Mouse (Mus musculus) ovary, adult 2 months (tissue): ENCODE results near the gene Olfr308. TPM values are rescaled to one million over a fixed set of nuclear protein-coding genes. Genes with fewer than 3 reads are reported as not detected.

Experiments used
- polyA plus RNA-seq: library from polyadenylated mRNA; depleted of rRNA; stranded (reverse); fragments of >200 nt; gene quantifications from 2 replicates; pipeline ENCODE4 v1.2.3, GENCODE M21; 2012; rRNA removed

Olfr308 gene
- polyA plus RNA-seq = not detected in 2 replicates

GRCm38 (mm10) chr7:86325530-86325929 is at the start of gene Olfr308:
Olfr308 (minus strand) TSS chr7:86325630.

GRCm38 (mm10) chr7:86366828-86367227 is 41.4 kb upstream of the Olfr308 start, which contains the start of gene Olfr305:
Olfr305 (minus strand) TSS chr7:86366928.

DNA sequence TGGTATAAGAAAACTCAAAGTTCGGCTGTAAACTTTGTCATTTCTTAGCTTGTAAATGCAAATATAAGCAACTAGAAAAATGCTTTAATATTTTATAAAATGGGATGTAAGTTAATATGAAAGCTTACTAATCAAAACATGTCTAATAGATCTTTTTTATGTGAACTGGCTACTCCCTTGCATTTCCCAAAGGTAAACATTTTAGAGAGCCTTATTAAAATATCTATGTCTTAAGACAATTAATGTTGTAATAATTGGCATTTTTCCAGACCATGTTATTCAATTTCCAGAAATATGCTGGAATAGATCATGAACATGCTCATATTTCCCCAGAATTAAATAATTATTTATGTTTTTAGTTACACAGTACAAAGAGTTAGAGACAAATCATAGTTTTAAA is 12.1 kb upstream of the Olfr308 start, which contains the start of gene Olfr307:
Olfr307 (minus strand) TSS at position 101 of the 400 bp plus-strand sequence.

GRCm38 (mm10) chr7:86313608-86314007 is 11.8 kb downstream of the Olfr308 start, which contains the start of gene Olfr309:
Olfr309 (minus strand) TSS chr7:86313708.

DNA sequence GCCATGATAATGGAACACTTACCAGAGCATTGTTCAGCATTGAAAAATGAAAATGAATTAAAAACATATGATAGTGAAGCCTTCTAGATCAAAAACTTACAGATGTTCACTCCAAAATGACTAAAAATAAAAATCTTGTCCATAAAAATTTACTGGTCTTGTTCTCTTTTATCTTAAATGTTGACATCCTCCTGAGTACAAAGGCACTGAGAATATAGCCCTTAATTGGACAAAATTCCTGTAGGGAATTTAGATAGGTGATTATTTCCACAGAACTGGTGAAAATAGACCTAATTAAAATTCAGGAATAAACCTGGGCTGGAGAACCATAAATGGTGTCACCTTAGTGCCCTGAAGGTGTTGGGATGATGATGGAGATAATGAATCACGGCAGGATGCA is 48.4 kb downstream of the Olfr308 start, which contains the start of gene Olfr310:
Olfr310 (minus strand) TSS at position 101 of the 400 bp plus-strand sequence.

Other genes starting within 250 kb of the Olfr308 start
- not detected in 2 replicates for gene Vmn2r75, start 153.9 kb downstream of the Olfr308 start, polyA plus RNA-seq
- not detected in 2 replicates for gene Vmn2r76, start 79.3 kb downstream of the Olfr308 start, polyA plus RNA-seq
- gene Olfr310, start 48.5 kb downstream of the Olfr308 start, polyA plus RNA-seq = not detected in 2 replicates
- gene Olfr309, start 11.9 kb downstream of the Olfr308 start, polyA plus RNA-seq = not detected in 2 replicates
- gene Olfr307, start 12.0 kb upstream of the Olfr308 start, polyA plus RNA-seq = not detected in 2 replicates
- not detected in 2 replicates for gene Olfr305, start 41.3 kb upstream of the Olfr308 start, polyA plus RNA-seq
- gene Olfr304, start 61.0 kb upstream of the Olfr308 start, polyA plus RNA-seq = not detected in 2 replicates
- not detected in 2 replicates for gene Olfr303, start 72.2 kb upstream of the Olfr308 start, polyA plus RNA-seq
- gene Olfr301, start 78.2 kb upstream of the Olfr308 start, polyA plus RNA-seq = not detected in 2 replicates
- not detected in 2 replicates for gene Olfr299, start 134.3 kb upstream of the Olfr308 start, polyA plus RNA-seq
- not detected in 2 replicates for gene Olfr298, start 166.9 kb upstream of the Olfr308 start, polyA plus RNA-seq
- not detected in 2 replicates for gene Olfr297, start 194.3 kb upstream of the Olfr308 start, polyA plus RNA-seq